Mouse (Mus musculus): ENCODE results near the gene Vmo1. TPM values are rescaled to one million over a fixed set of nuclear protein-coding genes. Genes with fewer than 3 reads are reported as not detected.

The Vmo1 gene
- total RNA-seq (2014; rRNA removed; ENCODE audit: low replicate concordance): not detected in 2 replicates
- 0.18 and 0.55 TPM in 2 replicates for polyA plus RNA-seq (2015; fragmentation: Nextera tagmentation; extraction: Ambion mirVana)

DNA sequence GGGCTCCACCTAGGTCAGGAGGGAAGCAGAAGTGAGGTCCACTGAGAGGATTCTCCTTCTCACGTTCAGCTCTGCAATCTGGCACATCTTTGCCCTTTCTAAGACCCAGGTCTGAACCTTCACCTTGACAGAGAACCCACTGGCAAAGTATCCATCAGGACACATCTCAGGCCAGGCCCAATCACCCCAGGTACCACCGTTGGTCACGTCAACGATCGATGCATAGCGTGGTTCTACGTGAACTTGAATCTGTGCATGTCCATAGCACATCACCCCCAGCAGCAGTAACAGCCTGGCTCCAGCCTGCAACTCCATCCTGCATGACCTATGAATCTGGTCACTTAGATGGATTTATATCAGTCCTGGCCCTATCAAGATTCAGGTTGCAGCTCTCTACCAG lies at the start of gene Vmo1:
Gene Vmo1, minus strand, starts transcription at position 329 of the 400 bp plus-strand sequence.
- whole genome bisulfite sequencing: 84% methylated on average over 7 of the region's 7 CpGs
- Histone ChIP-seq H3K9ac (replicated peaks; ENCODE audit: low read depth, low read length) (no peak within 1 kb of the TSS), H3K36me3 (replicated peaks; ENCODE audit: control insufficient read depth, insufficient read depth, low read length) (no peaks in the 10 kb centered on the region), H3K9me3 (replicated peaks; ENCODE audit: control insufficient read depth, low read length) (no peaks in the 10 kb centered on the region), H3K27ac (ENCODE audit: low read depth) (no peak within 1 kb of the TSS), H3K4me2 (ENCODE audit: low read depth, low read length) (no peak within 1 kb of the TSS), H3K27me3 (ENCODE audit: control insufficient read depth, insufficient read depth, low read length) (peaks cover 8% of the 10 kb centered on the region; the same call in 1 of the 2 replicates), H3K4me1 (ENCODE audit: control insufficient read depth, insufficient read depth) (no peaks in the 10 kb centered on the region), H3K4me3 (ENCODE audit: low read depth, low read length) (no peak within 1 kb of the TSS)
- ATAC-seq (ENCODE audit: insufficient read depth, low read depth): no peak
- DNase-seq (ENCODE audit: low spot score): no peak
- TF ChIP-seq EP300 (IDR thresholded peaks at IDR 0.05; ENCODE audit: low read depth): no peak
- TF ChIP-seq CTCF (IDR thresholded peaks at IDR 0.05; ENCODE audit: low read depth): no peak

DNA sequence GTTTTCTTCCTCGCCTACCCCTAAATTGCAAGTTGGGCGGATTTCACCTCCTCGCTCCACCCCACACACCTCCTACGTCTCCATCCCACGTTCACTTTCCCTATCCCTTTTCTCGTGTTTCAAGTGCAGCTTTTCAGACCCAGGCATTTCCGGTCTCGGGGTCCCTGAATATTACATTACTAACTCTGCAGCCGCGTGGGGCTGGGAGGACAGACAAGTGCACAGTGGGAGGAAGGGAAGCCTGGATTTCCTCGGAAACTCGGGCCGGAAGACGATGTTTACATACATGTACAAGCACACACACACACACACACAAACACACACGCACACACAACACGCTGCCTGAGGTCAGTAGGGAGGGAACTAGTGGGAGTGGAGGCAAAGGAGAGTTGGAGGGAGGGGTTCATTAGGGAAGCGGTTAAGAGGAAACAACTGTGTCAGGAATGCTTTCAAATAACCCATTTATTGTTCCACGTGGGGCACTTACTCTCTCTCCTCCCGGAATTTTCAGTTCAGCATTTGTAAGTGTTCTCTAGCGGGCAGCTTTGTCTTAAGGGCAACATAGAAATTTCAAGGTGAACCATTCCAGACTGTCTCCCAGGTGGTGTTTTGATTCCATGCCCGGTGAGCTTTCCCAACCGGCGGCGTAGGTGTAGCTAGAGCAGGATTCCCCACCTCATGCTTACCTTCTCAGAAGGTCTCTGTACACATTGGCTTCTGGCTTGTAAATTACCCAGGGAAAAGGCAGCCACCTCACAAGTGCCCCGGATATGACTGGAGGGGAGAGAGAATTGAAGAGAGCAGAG lies 49.3 kb upstream of the Vmo1 start:
- no peaks in the 10 kb centered on the region for H3K4me1 ChIP-seq (ENCODE audit: control insufficient read depth, insufficient read depth)
- no peaks in the 10 kb centered on the region for H3K27me3 ChIP-seq (ENCODE audit: control insufficient read depth, insufficient read depth, low read length)
- 2% methylated on average over 25 of the region's 25 CpGs for WGBS
- no peaks in the 10 kb centered on the region for H3K9me3 ChIP-seq (replicated peaks; ENCODE audit: control insufficient read depth, low read length)
- peak overlapping the region; percentile 85 for H3K4me2 ChIP-seq (ENCODE audit: low read depth, low read length)
- no peak for TF ChIP-seq CTCF (IDR thresholded peaks at IDR 0.05; ENCODE audit: low read depth)
- peak overlapping the region; percentile 76 for H3K9ac ChIP-seq (replicated peaks; ENCODE audit: low read depth, low read length)
- DNase-seq (ENCODE audit: low spot score) (peak; percentile 34), ATAC-seq (ENCODE audit: insufficient read depth, low read depth) (no peak)
- H3K36me3 ChIP-seq (replicated peaks; ENCODE audit: control insufficient read depth, insufficient read depth, low read length): no peaks in the 10 kb centered on the region
- H3K4me3 ChIP-seq (ENCODE audit: low read depth, low read length): peak overlapping the region; percentile 77
- peak overlapping the region; percentile 68; the same call in 1 of the 2 replicates for H3K27ac ChIP-seq (ENCODE audit: low read depth)

DNA sequence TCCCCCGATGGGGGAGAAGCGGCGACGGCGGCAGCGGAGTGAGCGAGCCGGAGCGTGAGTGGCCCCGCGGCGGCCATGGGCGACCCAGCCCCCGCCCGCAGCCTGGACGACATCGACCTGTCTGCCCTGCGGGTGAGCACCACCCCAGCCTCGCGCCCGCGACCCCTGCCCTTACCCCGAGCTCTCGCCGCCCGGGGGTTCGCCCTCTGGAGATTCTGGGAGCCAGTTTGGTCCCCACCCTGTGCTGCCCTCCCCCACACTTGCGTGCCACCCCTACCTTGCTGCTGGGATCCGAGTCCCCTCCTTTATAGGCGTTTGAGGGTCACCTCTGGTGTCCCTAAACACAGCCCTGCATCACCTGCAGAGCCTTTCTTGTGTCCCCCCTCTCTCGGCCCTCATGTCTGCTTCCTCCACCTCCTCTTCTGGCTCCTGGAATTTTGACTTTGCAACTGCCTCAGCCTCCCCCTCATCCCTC lies 48.6 kb upstream of the Vmo1 start:
- H3K4me3 ChIP-seq (ENCODE audit: low read depth, low read length): peak overlapping the region; percentile 77
- H3K4me2 ChIP-seq (ENCODE audit: low read depth, low read length): peak overlapping the region; percentile 85
- no peaks in the 10 kb centered on the region for H3K27me3 ChIP-seq (ENCODE audit: control insufficient read depth, insufficient read depth, low read length)
- under 1% methylated on average over 26 of the region's 31 CpGs for WGBS
- DNase-seq (ENCODE audit: low spot score) (no peak), ATAC-seq (ENCODE audit: insufficient read depth, low read depth) (peak; percentile 9; the same call in 1 of the 2 replicates)
- peak overlapping the region; percentile 68 for H3K27ac ChIP-seq (ENCODE audit: low read depth)
- H3K4me1 ChIP-seq (ENCODE audit: control insufficient read depth, insufficient read depth): no peaks in the 10 kb centered on the region
- H3K9ac ChIP-seq (replicated peaks; ENCODE audit: low read depth, low read length): peak overlapping the region; percentile 76
- TF ChIP-seq EP300 (IDR thresholded peaks at IDR 0.05; ENCODE audit: low read depth) (no peak), CTCF (IDR thresholded peaks at IDR 0.05; ENCODE audit: low read depth) (no peak)
- no peaks in the 10 kb centered on the region for H3K9me3 ChIP-seq (replicated peaks; ENCODE audit: control insufficient read depth, low read length)
- H3K36me3 ChIP-seq (replicated peaks; ENCODE audit: control insufficient read depth, insufficient read depth, low read length): no peaks in the 10 kb centered on the region

DNA sequence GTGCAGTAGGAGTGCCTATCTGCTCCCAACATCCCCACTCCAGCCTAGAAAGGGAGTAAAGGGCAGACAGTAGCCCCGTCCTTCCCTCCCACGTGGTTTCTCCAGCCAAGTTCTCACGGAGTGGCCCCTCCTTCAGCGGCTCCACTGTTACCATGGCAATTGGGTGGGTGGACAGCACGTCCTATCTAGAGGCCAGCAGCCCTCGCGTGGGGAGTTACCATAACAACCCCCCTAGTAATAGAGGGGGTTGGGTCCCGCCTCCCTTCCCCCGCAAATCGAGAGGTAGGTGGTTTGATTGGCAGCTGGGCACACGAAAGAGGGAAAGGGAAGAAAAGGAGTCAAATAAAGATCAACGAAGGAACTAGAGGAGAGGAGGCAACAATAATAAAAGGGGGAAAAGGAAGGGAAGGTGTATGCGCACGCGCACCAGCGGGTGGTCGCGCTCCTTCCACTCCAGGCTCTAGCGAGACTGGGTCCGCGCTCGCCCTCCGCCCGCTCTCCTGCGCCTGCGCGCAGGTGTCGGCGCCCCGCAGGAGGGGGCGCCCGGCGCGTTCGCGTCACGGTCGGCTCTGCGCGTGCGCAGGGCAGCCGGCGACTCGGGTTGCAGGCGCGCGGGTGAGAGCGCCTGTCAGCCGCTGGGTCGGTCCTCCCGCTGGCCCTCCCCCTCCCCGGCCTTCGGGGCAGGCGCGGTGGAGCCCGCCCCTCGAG lies 48.0 kb upstream of the Vmo1 start, which contains the start of gene Mink1:
Gene Mink1, plus strand, starts transcription at position 595 of the 708 bp plus-strand sequence.
- Histone ChIP-seq H3K36me3 (replicated peaks; ENCODE audit: control insufficient read depth, insufficient read depth, low read length) (peaks cover 3% of the 10 kb centered on the region; the same call in 1 of the 2 replicates), H3K9ac (replicated peaks; ENCODE audit: low read depth, low read length) (peak within 1 kb of the TSS; percentile 76), H3K4me2 (ENCODE audit: low read depth, low read length) (peak within 1 kb of the TSS; percentile 85), H3K4me3 (ENCODE audit: low read depth, low read length) (peak within 1 kb of the TSS; percentile 77), H3K4me1 (ENCODE audit: control insufficient read depth, insufficient read depth) (no peaks in the 10 kb centered on the region), H3K27me3 (ENCODE audit: control insufficient read depth, insufficient read depth, low read length) (no peaks in the 10 kb centered on the region), H3K9me3 (replicated peaks; ENCODE audit: control insufficient read depth, low read length) (no peaks in the 10 kb centered on the region), H3K27ac (ENCODE audit: low read depth) (peak within 1 kb of the TSS; percentile 68)
- TF ChIP-seq EP300 (IDR thresholded peaks at IDR 0.05; ENCODE audit: low read depth): no peak
- no peak for TF ChIP-seq CTCF (IDR thresholded peaks at IDR 0.05; ENCODE audit: low read depth)
- DNase-seq (ENCODE audit: low spot score): peak; percentile 87
- WGBS: under 1% methylated on average over 45 of the region's 57 CpGs
- ATAC-seq (ENCODE audit: insufficient read depth, low read depth): peak; percentile 92

DNA sequence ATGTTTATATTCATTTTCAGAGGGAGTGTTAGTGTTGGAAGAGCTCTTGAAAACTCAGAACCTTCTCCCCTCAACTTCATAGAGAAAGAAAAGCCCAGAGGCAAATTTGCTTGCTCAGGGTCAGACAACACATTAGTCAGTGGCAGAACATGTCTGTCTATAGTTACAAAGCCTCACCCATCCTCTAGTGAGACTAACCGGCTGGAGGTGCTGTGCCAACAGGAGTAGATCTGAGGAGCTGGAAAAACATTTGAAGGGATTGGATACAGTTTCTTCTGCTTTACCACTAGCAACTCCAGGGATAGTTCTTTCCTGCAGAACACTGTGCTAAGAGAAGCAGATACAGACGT lies 47.5 kb upstream of the Vmo1 start:
- Histone ChIP-seq H3K9me3 (replicated peaks; ENCODE audit: control insufficient read depth, low read length) (no peaks in the 10 kb centered on the region), H3K36me3 (replicated peaks; ENCODE audit: control insufficient read depth, insufficient read depth, low read length) (peaks cover 3% of the 10 kb centered on the region; the same call in 1 of the 2 replicates), H3K27ac (ENCODE audit: low read depth) (no peak overlapping the region), H3K9ac (replicated peaks; ENCODE audit: low read depth, low read length) (no peak overlapping the region), H3K27me3 (ENCODE audit: control insufficient read depth, insufficient read depth, low read length) (no peaks in the 10 kb centered on the region), H3K4me3 (ENCODE audit: low read depth, low read length) (peak overlapping the region; percentile 77), H3K4me2 (ENCODE audit: low read depth, low read length) (peak overlapping the region; percentile 85), H3K4me1 (ENCODE audit: control insufficient read depth, insufficient read depth) (no peaks in the 10 kb centered on the region)
- TF ChIP-seq EP300 (IDR thresholded peaks at IDR 0.05; ENCODE audit: low read depth) (no peak), CTCF (IDR thresholded peaks at IDR 0.05; ENCODE audit: low read depth) (no peak)
- ATAC-seq (ENCODE audit: insufficient read depth, low read depth): no peak
- 0% methylated on average over 2 of the region's 2 CpGs for WGBS
- DNase-seq (ENCODE audit: low spot score): no peak
